Mouse (Mus musculus): Measurements from ENCODE around the gene Ywhah. TPM values are rescaled to one million over a fixed set of nuclear protein-coding genes. Genes with fewer than 3 reads are reported as not detected.
"Not testable (repeated sequence)": the region's sequence is repeated elsewhere in the genome, so short reads cannot be mapped to it uniquely, and the experiment has no call there.

Gene Ywhah
- polyA plus RNA-seq, 1 experiment from 2014 or later = 430 TPM

DNA sequence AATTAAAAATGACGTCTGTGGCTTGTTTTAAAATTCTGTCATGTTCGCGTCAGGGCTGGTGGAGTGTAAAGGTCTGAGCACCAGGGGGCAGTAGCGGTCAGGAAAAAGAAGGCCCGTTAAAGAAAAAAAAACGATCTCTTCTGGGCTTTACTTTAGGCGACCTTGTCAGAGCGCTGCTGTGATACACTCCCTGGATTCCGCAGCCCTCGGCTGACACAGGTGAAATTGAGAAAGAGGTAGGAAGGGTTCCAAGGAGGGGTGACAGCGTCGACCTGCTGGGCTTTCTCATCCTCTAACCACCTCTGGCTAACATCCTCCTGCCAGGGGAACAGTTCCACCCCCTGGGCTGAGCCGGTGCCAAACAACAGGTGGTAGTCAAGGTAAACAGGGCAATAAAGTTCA lies 20.9 kb downstream of the Ywhah start:
- Histone ChIP-seq H3K9ac (ENCODE audit: low read depth, low read length) (peak overlapping the region; percentile 55; the same call in 1 of the 2 replicates), H3K4me3 (ENCODE audit: low read length) (no peak overlapping the region; the same call in 1 of the 2 replicates), H3K4me2 (ENCODE audit: low read depth, low read length) (peak overlapping the region; percentile 57), H3K27me3 (replicated peaks; ENCODE audit: control insufficient read depth, insufficient read depth, low read length) (no peaks in the 10 kb centered on the region), H3K4me1 (ENCODE audit: control insufficient read depth, insufficient read depth, low read length) (peaks cover 2% of the 10 kb centered on the region; the same call in 1 of the 2 replicates), H3K36me3 (ENCODE audit: control insufficient read depth, insufficient read depth, low read length) (no peaks in the 10 kb centered on the region), H3K27ac (ENCODE audit: low read length) (no peak overlapping the region), H3K9me3 (ENCODE audit: control insufficient read depth, low read length) (no peaks in the 10 kb centered on the region)
- peak; percentile 48 for ATAC-seq
- 4% methylated on average over 13 of the region's 13 CpGs for WGBS

GRCm38 (mm10) chr5:33040735-33041134 lies 22.1 kb downstream of the Ywhah start:
- not testable (repeated sequence) for H3K27ac ChIP-seq (ENCODE audit: low read length); H3K4me1 ChIP-seq (ENCODE audit: control insufficient read depth, insufficient read depth, low read length); ATAC-seq; H3K27me3 ChIP-seq (replicated peaks; ENCODE audit: control insufficient read depth, insufficient read depth, low read length); H3K9ac ChIP-seq (ENCODE audit: low read depth, low read length); H3K36me3 ChIP-seq (ENCODE audit: control insufficient read depth, insufficient read depth, low read length); H3K9me3 ChIP-seq (ENCODE audit: control insufficient read depth, low read length); H3K4me2 ChIP-seq (ENCODE audit: low read depth, low read length); H3K4me3 ChIP-seq (ENCODE audit: low read length)
- WGBS = 85% methylated on average over 1 of the region's 1 CpGs

DNA sequence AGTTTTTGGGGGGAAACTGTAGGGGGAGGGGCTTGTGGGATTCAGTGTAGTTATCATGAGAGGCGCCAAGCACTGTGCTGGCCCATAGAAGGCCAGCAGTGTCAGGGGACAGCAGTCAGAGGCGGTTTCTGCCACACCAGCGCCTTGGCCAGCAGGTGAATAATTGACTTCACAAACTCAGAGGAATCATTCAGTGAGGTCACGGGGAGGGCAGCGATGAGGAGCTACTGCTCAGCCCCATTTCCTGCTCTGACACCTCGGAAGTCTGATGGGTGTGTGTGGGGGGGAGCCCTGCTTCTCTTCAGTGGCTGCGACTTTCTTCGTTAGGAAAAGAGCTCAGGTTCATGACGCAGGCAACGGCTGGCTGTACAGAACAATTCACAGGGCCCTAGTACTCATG lies 24.8 kb downstream of the Ywhah start:
- Histone ChIP-seq H3K4me1 (ENCODE audit: control insufficient read depth, insufficient read depth, low read length) (peaks cover 2% of the 10 kb centered on the region; the same call in 1 of the 2 replicates), H3K27ac (ENCODE audit: low read length) (no peak overlapping the region), H3K4me3 (ENCODE audit: low read length) (no peak overlapping the region), H3K9me3 (ENCODE audit: control insufficient read depth, low read length) (peaks cover 3% of the 10 kb centered on the region; the same call in 1 of the 2 replicates), H3K27me3 (replicated peaks; ENCODE audit: control insufficient read depth, insufficient read depth, low read length) (no peaks in the 10 kb centered on the region), H3K4me2 (ENCODE audit: low read depth, low read length) (no peak overlapping the region), H3K36me3 (ENCODE audit: control insufficient read depth, insufficient read depth, low read length) (no peaks in the 10 kb centered on the region), H3K9ac (ENCODE audit: low read depth, low read length) (no peak overlapping the region)
- WGBS = 29% methylated on average over 10 of the region's 10 CpGs
- ATAC-seq = peak; percentile 77

DNA sequence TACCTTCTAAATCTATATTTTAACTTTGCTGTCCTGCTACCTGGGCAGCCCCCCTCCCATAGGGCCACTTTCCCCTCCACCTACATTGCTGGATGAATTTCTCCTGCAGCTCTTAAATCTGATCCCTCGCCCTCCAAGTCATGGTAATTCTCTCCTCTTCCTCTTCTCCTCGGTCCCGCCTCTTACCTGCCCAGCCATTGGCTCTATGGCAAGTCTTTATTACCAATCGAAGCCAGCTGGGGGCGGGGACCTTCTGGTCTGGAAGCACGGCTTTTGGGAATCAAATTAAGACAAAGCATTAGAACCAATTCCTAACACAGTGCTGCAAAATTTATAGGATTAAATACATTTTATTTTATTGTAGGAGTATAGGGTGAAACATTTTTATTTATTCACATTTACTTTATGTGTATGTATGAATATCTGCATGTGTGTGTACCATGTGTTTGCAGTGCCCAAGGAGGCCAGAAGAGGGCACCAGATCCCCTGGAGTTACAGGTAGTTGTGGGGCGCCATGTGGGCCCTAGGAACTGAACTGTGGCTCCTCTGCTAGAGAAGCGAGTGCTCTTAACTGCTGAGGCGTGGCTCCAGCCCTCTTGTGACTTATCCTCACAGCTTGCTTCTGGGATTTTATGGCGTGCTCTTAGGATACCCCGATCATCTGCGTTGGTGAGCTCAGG lies 26.2 kb downstream of the Ywhah start:
- WGBS = 91% methylated on average over 12 of the region's 12 CpGs

GRCm38 (mm10) chr5:33045316-33045705 lies 26.7 kb downstream of the Ywhah start:
- H3K27me3 ChIP-seq (replicated peaks; ENCODE audit: control insufficient read depth, insufficient read depth, low read length) = no peaks in the 10 kb centered on the region
- H3K36me3 ChIP-seq (ENCODE audit: control insufficient read depth, insufficient read depth, low read length) = no peaks in the 10 kb centered on the region
- no peak overlapping the region for H3K4me2 ChIP-seq (ENCODE audit: low read depth, low read length)
- H3K9ac ChIP-seq (ENCODE audit: low read depth, low read length) = no peak overlapping the region
- ATAC-seq = no peak
- H3K4me1 ChIP-seq (ENCODE audit: control insufficient read depth, insufficient read depth, low read length) = no peaks in the 10 kb centered on the region
- peaks cover 3% of the 10 kb centered on the region; the same call in 1 of the 2 replicates for H3K9me3 ChIP-seq (ENCODE audit: control insufficient read depth, low read length)
- 90% methylated on average over 6 of the region's 6 CpGs for WGBS
- H3K27ac ChIP-seq (ENCODE audit: low read length) = no peak overlapping the region
- H3K4me3 ChIP-seq (ENCODE audit: low read length) = no peak overlapping the region

More for the DNA sequence above, 26.2 kb downstream of the Ywhah start:
- Histone ChIP-seq H3K9me3 (ENCODE audit: control insufficient read depth, low read length) (peaks cover 3% of the 10 kb centered on the region; the same call in 1 of the 2 replicates), H3K36me3 (ENCODE audit: control insufficient read depth, insufficient read depth, low read length) (no peaks in the 10 kb centered on the region), H3K4me1 (ENCODE audit: control insufficient read depth, insufficient read depth, low read length) (no peaks in the 10 kb centered on the region), H3K9ac (ENCODE audit: low read depth, low read length) (no peak overlapping the region), H3K27ac (ENCODE audit: low read length) (no peak overlapping the region), H3K27me3 (replicated peaks; ENCODE audit: control insufficient read depth, insufficient read depth, low read length) (no peaks in the 10 kb centered on the region), H3K4me2 (ENCODE audit: low read depth, low read length) (no peak overlapping the region), H3K4me3 (ENCODE audit: low read length) (no peak overlapping the region)
- ATAC-seq = no peak

DNA sequence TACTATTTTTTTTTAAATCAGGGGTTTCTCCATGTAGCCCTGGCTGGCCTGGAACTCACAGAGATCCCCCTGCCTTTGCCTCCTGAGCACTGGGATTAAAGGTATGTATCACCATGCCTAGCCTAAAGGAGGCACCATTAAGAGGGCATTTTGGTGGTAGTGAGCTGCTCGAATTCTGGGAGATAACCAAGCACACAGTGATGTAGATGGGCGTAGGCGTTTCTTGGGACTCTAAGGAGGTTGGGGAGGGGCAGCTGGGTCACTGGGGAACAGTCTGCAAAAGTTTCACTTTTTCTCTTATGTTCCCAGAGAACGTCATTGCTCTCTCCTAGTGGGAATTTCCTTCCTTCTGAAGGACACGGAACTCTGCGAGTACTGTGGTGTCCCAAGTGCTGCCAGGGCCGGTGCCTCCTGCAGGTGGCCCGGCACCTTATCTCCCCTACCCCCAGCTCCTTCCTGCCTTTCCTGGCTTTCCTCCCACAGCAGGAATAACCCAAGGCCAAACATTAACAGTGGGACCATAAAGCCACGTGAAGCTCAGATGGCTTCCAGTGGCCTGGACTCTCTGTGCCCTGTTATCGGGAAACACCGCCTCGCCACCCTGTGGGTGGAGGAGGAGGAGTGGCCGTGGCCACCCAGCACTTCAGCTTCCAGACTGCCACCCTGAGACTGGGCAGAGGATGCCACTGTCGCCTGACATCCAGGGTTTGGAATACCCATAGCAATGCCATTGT lies 34.4 kb downstream of the Ywhah start:
- no peak overlapping the region for H3K4me3 ChIP-seq (ENCODE audit: low read length)
- H3K4me1 ChIP-seq (ENCODE audit: control insufficient read depth, insufficient read depth, low read length) = no peaks in the 10 kb centered on the region
- no peaks in the 10 kb centered on the region for H3K36me3 ChIP-seq (ENCODE audit: control insufficient read depth, insufficient read depth, low read length)
- peak overlapping the region; percentile 73 for H3K27ac ChIP-seq (ENCODE audit: low read length)
- H3K4me2 ChIP-seq (ENCODE audit: low read depth, low read length) = peak overlapping the region; percentile 32; the same call in 1 of the 2 replicates
- no peaks in the 10 kb centered on the region for H3K27me3 ChIP-seq (replicated peaks; ENCODE audit: control insufficient read depth, insufficient read depth, low read length)
- ATAC-seq = peak; percentile 96
- H3K9me3 ChIP-seq (ENCODE audit: control insufficient read depth, low read length) = no peaks in the 10 kb centered on the region
- WGBS = 55% methylated on average over 14 of the region's 14 CpGs
- no peak overlapping the region; the same call in 1 of the 2 replicates for H3K9ac ChIP-seq (ENCODE audit: low read depth, low read length)

GRCm38 (mm10) chr5:33056126-33056765 lies 37.6 kb downstream of the Ywhah start:
- Histone ChIP-seq H3K27me3 (replicated peaks; ENCODE audit: control insufficient read depth, insufficient read depth, low read length) (no peaks in the 10 kb centered on the region), H3K36me3 (ENCODE audit: control insufficient read depth, insufficient read depth, low read length) (no peaks in the 10 kb centered on the region), H3K9ac (ENCODE audit: low read depth, low read length) (no peak overlapping the region), H3K4me1 (ENCODE audit: control insufficient read depth, insufficient read depth, low read length) (no peaks in the 10 kb centered on the region), H3K27ac (ENCODE audit: low read length) (no peak overlapping the region), H3K4me3 (ENCODE audit: low read length) (no peak overlapping the region), H3K4me2 (ENCODE audit: low read depth, low read length) (no peak overlapping the region), H3K9me3 (ENCODE audit: control insufficient read depth, low read length) (no peaks in the 10 kb centered on the region)
- 78% methylated on average over 10 of the region's 10 CpGs for WGBS
- ATAC-seq = no peak

DNA sequence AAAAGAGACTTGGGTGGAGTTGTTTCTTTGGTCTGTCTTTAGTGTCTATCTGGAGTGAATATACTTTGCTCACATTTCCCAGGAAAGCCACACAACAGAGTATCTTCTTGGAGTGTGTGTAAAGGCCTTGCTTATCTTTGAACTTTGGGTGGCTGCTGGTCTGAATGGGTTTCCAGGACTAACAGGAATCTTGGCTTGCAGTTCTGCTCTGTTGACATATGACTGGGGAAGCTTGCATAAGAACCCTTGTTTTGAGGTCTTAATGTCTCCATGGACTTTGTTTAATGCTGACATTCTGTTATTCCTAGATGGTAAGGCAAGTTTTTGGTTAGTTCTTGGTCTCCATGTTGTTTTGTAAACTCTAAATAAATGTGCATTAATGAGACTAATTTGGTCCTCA lies 51.5 kb downstream of the Ywhah start:
- no peaks in the 10 kb centered on the region for H3K9me3 ChIP-seq (ENCODE audit: control insufficient read depth, low read length)
- H3K4me2 ChIP-seq (ENCODE audit: low read depth, low read length) = no peak overlapping the region
- H3K9ac ChIP-seq (ENCODE audit: low read depth, low read length) = no peak overlapping the region
- no peak overlapping the region for H3K4me3 ChIP-seq (ENCODE audit: low read length)
- no peak overlapping the region for H3K27ac ChIP-seq (ENCODE audit: low read length)
- no peaks in the 10 kb centered on the region for H3K4me1 ChIP-seq (ENCODE audit: control insufficient read depth, insufficient read depth, low read length)
- no peak for ATAC-seq
- H3K27me3 ChIP-seq (replicated peaks; ENCODE audit: control insufficient read depth, insufficient read depth, low read length) = no peaks in the 10 kb centered on the region
- no peaks in the 10 kb centered on the region for H3K36me3 ChIP-seq (ENCODE audit: control insufficient read depth, insufficient read depth, low read length)

GRCm38 (mm10) chr5:33076490-33077191 lies 58.0 kb downstream of the Ywhah start:
- ATAC-seq = peak; percentile 97
- H3K4me2 ChIP-seq (ENCODE audit: low read depth, low read length) = no peak overlapping the region
- no peaks in the 10 kb centered on the region for H3K36me3 ChIP-seq (ENCODE audit: control insufficient read depth, insufficient read depth, low read length)
- H3K27me3 ChIP-seq (replicated peaks; ENCODE audit: control insufficient read depth, insufficient read depth, low read length) = no peaks in the 10 kb centered on the region
- H3K4me3 ChIP-seq (ENCODE audit: low read length) = no peak overlapping the region
- peak overlapping the region; percentile 55 for H3K27ac ChIP-seq (ENCODE audit: low read length)
- no peaks in the 10 kb centered on the region for H3K9me3 ChIP-seq (ENCODE audit: control insufficient read depth, low read length)
- H3K4me1 ChIP-seq (ENCODE audit: control insufficient read depth, insufficient read depth, low read length) = no peaks in the 10 kb centered on the region; the same call in 1 of the 2 replicates
- 41% methylated on average over 6 of the region's 6 CpGs for WGBS
- H3K9ac ChIP-seq (ENCODE audit: low read depth, low read length) = no peak overlapping the region
